Mouse (Mus musculus) layer of hippocampus, adult 9-10 months (tissue): ENCODE data around the gene Abhd15.

Experiments used
- DNase-seq: peaks from one replicate; pipeline ENCODE4 v3.0.0; 2022; ENCODE audit warnings: low spot score

Abhd15 gene

GRCm38 (mm10) chr11:77514832-77515636 lies at the start of gene Abhd15:
Abhd15 (plus strand) TSS chr11:77515121.
- DNase-seq = no peak

- no peak for DNase-seq
Observed at GRCm38 (mm10) chr11:77466544-77466943, 48.4 kb upstream of the Abhd15 start.

DNA sequence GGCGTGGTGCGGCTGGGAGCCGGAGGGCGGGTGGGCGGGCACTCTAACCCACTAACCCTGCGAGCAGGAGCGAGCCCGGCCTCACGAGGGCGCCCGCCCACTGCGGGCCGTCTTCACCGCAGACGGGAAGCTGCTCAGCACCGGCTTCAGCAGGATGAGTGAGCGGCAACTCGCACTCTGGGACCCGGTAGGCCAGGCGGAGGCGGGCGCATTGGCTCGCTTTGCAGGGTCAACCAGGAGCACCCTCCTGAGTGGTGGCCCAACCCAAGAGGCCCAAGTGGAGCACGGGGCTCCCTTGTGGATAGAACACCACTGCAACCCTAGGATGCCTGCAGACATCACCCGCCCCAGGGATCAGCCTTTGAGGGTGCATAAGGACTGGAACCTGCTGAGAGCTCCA lies 47.8 kb upstream of the Abhd15 start:
- no peak for DNase-seq

DNA sequence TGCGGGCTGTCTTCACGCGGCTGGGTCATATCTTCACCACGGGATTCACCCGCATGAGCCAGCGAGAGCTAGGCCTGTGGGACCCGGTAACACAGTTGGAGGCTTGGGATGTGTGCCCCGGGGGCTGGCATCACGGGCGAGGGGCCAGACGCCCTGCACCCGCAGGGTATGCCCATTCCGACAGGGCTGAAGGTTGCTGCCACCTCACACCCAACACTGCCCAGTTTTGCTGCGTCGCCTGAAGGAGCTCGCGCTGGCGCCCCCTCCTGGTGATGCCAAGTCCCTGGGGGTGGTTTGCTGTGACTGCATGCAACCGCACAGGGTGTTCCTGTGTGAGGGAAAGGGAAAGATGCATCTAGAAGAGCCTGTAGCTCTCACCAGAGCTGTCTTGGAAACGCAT lies 47.1 kb upstream of the Abhd15 start:
- DNase-seq = no peak

- DNase-seq = no peak
Observed at GRCm38 (mm10) chr11:77468397-77468796, 46.5 kb upstream of the Abhd15 start.

- no peak for DNase-seq
Observed at GRCm38 (mm10) chr11:77471407-77471806, 43.5 kb upstream of the Abhd15 start.

DNA sequence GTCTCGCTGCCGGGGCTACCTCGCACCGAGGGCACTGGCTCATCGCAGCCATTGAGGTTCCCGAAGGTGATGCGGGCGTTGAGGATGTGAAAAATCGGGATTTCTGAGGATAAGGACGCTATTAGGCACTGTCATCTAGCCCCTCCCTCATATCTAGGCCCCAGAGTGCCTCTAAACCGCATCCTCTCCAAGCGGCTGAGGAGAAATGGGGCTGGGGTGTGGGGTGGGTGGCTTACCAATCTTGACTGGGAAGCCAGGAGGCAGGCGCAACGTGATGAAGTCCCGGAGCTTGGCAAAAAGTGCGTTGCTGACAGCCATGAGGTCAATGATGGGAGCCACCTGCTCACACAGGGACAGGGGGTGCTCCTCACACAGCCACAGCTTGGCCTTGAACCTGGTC lies 42.1 kb upstream of the Abhd15 start:
- DNase-seq = no peak

DNA sequence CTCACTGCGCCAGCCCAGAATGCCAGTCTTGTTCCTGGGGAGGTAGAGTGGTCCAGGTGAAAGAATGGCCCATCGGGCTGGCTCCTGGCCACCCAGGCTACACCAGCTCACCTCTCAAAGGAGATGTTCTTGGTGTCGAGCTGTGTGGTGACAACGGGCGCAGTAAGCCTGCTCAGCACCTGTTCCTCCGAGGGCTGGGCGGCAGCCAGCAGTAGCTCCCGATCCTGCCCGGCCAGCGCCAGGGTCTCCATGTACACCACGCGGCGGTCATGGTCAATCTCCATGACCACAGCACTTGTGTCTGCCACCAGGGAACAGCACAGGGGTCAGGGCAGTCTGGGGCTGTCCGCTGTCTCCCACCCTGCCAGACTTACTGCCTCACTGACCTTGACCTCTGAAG lies 38.7 kb upstream of the Abhd15 start:
- no peak for DNase-seq

DNA sequence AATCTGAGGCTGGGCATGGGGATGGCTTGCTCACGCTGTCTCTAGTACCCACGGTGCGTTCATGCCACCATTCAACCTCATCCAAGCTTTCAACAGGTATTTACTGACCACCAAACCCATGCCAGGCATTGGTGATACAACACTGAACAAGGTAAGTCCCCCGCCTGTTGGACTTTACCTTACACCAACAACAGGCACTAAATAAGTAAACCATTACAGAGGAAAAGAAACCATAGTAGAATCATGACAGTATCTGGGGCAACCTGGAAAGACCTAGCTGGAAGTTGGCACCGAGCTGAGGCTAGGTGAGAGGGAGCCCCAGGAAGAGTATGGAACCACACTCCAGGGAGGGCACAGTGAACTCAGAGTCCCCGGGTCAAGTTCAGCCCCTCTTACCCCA lies 38.0 kb upstream of the Abhd15 start:
- DNase-seq = no peak

DNA sequence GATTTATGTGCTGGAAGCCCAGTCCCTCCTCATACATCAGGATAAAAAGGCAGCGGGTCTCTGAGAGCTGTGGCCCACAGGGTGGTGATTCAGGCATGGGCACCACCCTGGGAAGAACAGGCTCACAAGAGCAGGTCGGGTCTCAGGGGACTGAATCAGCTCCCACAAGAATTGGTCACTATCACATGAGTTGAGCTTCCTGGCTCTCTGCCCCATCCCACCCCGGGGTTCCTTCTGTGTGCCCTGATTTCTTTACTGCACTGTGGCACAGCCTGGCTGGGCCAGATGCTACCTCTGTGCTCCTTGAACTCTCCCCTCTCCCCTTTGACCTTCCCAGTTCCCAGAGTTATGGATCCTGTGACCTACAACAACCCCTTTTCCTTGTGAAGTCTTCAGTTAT lies 31.9 kb upstream of the Abhd15 start:
- DNase-seq = no peak

DNA sequence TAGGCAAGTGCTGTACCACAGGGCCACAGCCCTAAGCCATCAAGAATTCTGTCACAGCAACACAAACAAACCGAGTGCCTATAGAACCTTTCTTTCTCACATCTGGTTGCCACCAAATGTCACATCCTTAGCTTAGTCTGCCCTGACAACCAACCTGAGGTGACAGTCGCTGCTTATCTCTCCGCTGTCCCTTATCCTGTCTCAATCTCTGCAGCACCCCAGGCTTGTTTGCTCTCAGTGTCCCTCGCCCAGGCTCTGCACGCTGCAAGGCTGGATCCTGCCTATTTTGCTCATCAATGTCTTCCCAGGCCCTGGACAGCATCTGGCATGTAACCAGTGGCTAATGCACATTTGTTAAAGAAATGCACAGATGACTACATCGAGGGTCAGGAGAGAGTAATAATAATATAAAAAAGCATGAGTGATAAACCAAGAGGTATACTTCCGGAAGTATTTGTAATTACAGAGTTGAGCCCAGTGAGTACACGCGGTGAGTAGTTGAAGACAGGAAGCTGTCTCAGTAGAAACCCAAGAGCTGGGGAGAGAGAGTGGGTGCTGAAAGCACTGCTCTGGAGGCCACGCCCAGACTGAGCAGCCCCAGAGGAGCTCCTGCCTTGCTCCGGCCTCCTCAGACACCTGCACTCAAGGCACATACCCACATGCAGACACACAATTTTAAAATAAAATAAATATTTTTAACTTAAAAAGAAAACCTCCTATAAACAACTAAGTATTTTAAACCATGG lies 31.2 kb upstream of the Abhd15 start:
- DNase-seq = no peak

DNA sequence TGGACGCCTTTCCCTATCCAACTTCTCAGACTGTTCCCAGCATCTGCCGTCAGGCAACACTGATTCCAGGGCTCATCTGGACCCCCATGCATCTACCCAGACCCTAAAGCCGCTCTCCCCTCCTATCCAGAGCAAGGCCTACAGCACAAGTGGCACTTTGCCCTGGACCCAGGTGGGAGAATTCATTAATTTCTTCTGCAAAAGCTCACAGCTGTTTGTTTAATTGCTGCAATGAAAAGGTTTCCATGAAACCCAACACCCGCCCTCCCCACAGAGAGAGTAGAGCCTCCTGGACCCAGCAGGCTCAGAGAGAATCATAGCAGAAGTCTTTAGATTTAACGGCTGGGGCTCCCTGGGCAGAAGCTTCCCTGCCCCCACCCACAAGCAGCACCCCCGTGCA lies 29.7 kb upstream of the Abhd15 start:
- DNase-seq = no peak

DNA sequence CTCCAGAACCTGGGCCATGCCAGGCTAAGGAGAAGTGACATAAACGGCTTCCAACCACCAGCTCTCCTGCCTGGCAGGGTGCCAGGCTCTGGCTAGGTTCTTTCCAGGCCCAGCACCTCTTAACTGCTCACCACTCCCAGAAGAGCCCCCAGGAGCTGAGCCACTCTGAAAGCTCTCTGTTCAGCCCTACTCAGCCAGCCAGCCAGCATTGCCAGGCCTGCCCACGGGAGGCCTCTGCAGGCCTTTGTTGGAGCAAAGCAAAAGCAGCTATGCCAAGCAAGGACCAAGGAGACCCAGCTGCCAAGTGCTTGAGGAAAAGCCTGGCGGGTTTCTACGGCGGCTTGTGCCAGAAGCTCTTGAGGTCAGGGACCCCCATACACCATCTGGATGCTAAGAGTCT lies 28.1 kb upstream of the Abhd15 start:
- no peak for DNase-seq

DNA sequence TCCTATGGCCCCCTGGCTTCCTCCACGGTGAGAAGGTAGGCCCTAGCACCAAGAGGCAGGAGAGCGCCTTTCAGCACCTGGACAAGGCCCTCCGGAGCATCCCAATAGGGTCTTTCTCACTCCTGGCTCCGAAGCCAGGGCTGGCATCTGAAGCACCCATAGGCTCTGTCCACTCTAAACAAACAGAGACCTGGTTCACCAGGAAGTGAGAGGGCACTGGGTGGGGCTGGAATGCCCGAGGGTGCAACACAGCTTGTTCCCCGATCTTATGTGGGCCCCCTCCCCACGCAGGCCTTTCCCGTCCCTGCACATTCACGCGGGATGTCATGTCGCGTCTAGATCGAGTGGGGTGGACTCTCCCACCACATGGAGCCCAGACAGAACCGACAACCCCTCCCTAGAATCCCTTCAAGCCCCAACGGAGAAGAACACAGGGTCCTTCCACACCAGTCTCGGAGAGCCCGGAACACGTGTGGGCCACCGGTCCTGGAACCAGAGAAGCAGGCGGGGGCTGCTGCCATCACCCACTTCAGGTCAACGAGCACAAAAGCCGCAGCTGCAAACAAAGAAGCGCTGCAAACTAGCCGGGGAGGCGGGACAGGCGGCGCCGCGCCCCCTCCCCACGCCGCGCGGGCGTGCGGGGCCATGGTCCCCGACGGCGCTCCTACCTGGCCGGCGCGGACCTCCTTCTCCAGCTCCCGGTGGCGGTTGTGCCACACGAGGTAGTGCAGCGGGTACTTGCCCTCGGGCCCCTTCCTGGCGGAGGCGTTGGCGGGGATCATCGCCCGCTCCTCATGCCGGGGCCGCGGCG lies 25.9 kb upstream of the Abhd15 start:
- DNase-seq = no peak

- no peak for DNase-seq
Observed at GRCm38 (mm10) chr11:77489591-77490235, 25.2 kb upstream of the Abhd15 start, which contains the start of gene Ankrd13b. Ankrd13b (minus strand) TSS chr11:77489678.

- no peak for DNase-seq
Observed at GRCm38 (mm10) chr11:77490451-77490850, 24.5 kb upstream of the Abhd15 start.

GRCm38 (mm10) chr11:77491123-77491501 lies 23.8 kb upstream of the Abhd15 start:
- no peak for DNase-seq

GRCm38 (mm10) chr11:77491502-77492291 lies 23.2 kb upstream of the Abhd15 start:
- DNase-seq = no peak

- no peak for DNase-seq
Observed at GRCm38 (mm10) chr11:77492311-77492871, 22.5 kb upstream of the Abhd15 start.

DNA sequence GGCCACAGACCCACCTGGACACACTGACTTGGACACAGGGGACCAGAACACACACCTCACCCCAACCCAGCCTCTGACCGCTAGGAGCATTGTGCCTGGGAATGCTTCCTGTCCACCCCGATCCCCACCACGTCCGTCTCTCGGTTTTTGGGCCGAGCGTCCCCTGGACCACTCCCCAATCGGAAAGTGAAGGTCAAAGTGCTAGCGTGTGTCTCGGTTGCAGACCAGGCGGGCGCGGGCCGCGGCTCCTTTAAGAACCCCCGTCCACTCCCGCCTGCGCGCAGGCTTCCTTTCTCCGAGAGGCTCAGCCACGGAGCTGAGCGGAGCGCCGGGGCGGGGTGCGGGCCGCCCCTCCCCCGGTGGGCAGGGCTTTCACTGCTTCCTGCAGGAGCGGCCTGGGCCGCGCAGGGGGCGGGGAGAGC lies 22.0 kb upstream of the Abhd15 start:
- DNase-seq = no peak
